Mouse (Mus musculus) myocyte (in vitro differentiated cells): ENCODE data around the gene Lrmda.

Experiments
- E2F4 ChIP-seq: IDR thresholded peaks from one replicate; pipeline ENCODE4 v1.6.1; 2011; ENCODE audit warnings: mild to moderate bottlenecking, control low read depth, moderate library complexity; ENCODE audit not compliant: insufficient read depth
- TCF12 ChIP-seq: IDR thresholded peaks from one replicate; pipeline ENCODE4 v1.6.1; 2011; ENCODE audit warnings: mild to moderate bottlenecking, control low read depth; ENCODE audit not compliant: poor library complexity, insufficient read depth, severe bottlenecking

DNA sequence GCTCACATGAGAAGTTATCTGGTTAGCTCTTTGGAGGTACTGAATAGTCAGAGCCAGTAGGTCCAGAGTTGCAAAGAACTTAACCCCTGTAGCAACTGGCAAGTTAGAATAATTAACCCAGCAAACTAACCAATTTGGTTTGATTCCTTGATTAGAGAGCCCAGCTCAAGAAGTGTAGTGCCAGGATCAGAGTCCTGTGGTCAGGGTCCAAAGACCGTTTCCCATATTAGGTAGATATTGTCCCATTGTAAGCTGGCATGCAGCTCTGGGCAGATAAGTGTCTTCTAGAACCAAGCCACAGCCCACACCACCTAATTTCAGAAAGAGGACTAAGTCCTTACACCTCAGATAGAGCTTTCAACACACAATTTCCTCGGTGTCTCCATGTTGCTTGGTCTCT is 473.8 kb downstream of the Lrmda start:
- TF ChIP-seq E2F4, result no peak
- TF ChIP-seq TCF12, result no peak
